Mouse (Mus musculus) G1E (cell line): ENCODE results near the gene Ski. TPM values are rescaled to one million over a fixed set of nuclear protein-coding genes. Genes with fewer than 3 reads are reported as not detected.

Source experiments
- ATAC-seq: 2 replicates; pipeline ENCODE4 v1.8.0; 2016; ENCODE audit warnings: mild to moderate bottlenecking; ENCODE audit not compliant: insufficient number of reproducible peaks, poor library complexity, low FRiP score, severe bottlenecking; ENCODE audit errors: extremely low read depth
- DNase-seq: peaks from one replicate; pipeline ENCODE4 v3.0.0; 2012; ENCODE audit warnings: low spot score
- H3K27me3 ChIP-seq: 2 replicates; pipeline ENCODE4 v1.6.1; 2012; ENCODE audit warnings: mild to moderate bottlenecking, low read length, inconsistent platforms; ENCODE audit not compliant: insufficient read depth
- H3K36me3 ChIP-seq: replicated peaks from 2 replicates; pipeline ENCODE3; 2012; ENCODE audit warnings: mild to moderate bottlenecking, inconsistent platforms
- H3K4me1 ChIP-seq: 2 replicates; pipeline ENCODE4 v1.6.1; 2012; ENCODE audit warnings: low read depth, low read length, inconsistent platforms, mixed read lengths; ENCODE audit not compliant: insufficient read depth
- H3K4me3 ChIP-seq: 2 replicates; pipeline ENCODE4 v1.5.1; 2012; ENCODE audit warnings: low read depth, mild to moderate bottlenecking, inconsistent platforms, low read length, moderate library complexity, mixed read lengths
- H3K9me3 ChIP-seq: replicated peaks from 2 replicates; pipeline ENCODE4 v1.6.1; 2012; ENCODE audit warnings: inconsistent platforms
- CTCF ChIP-seq: IDR thresholded peaks from 2 replicates; pipeline ENCODE4 v1.5.1; 2012; ENCODE audit warnings: low read depth, low read length, inconsistent platforms, mixed read lengths
- GATA1 ChIP-seq: IDR thresholded peaks from 2 replicates; pipeline ENCODE4 v1.6.1; 2012; ENCODE audit warnings: borderline replicate concordance, low read length, inconsistent platforms, mixed read lengths
- GATA2 ChIP-seq: IDR thresholded peaks from 2 replicates; pipeline ENCODE4 v1.6.1; 2012; ENCODE audit warnings: low read depth, low read length, inconsistent platforms, borderline replicate concordance
- POLR2AphosphoS5 ChIP-seq: IDR thresholded peaks from 2 replicates; pipeline ENCODE4 v1.6.1; 2012; ENCODE audit warnings: low read depth, low read length, inconsistent platforms; ENCODE audit not compliant: insufficient replicate concordance
- TAL1 ChIP-seq: conservative IDR thresholded peaks from 2 replicates; pipeline ENCODE4 v1.6.1; 2012; ENCODE audit warnings: low read depth, low read length, inconsistent platforms, mixed read lengths
- polyA plus RNA-seq: library from polyadenylated mRNA; stranded (reverse); fragments of >175 nt; gene quantifications from 2 replicates; pipeline ENCODE4 v1.2.3, GENCODE M21; 2012
- total RNA-seq, 2 experiments: library from RNA; stranded (forward) in 1 of 2; stranded (reverse) in 1 of 2; fragments of 200-1000 nt in 1 of 2; fragments of >200 nt in 1 of 2; fragmentation: Nextera tagmentation in 1 of 2; gene quantifications; 2 replicates each; pipeline ENCODE4 v1.2.3; 2014 to 2017

The Ski gene
- total and polyA plus RNA-seq, 3 experiments: 16.9 to 58.4 (median 40.7) TPM

GRCm38 (mm10) chr4:155208613-155209012 lies 13.8 kb downstream of the Ski start:
- H3K4me3 ChIP-seq: no peak overlapping the region
- ATAC-seq (no peak), DNase-seq (no peak)
- no peaks in the 10 kb centered on the region for H3K9me3 ChIP-seq
- H3K36me3 ChIP-seq: peaks cover 90% of the 10 kb centered on the region
- peaks cover 14% of the 10 kb centered on the region for H3K4me1 ChIP-seq
- TF ChIP-seq CTCF (no peak), GATA2 (no peak), TAL1 (no peak), POLR2AphosphoS5 (no peak), GATA1 (no peak)
- no peaks in the 10 kb centered on the region for H3K27me3 ChIP-seq

- ATAC-seq (no peak), DNase-seq (no peak)
- no peaks in the 10 kb centered on the region for H3K9me3 ChIP-seq
- H3K4me1 ChIP-seq: peaks cover 14% of the 10 kb centered on the region
- H3K4me3 ChIP-seq: no peak overlapping the region
- no peaks in the 10 kb centered on the region for H3K27me3 ChIP-seq
- H3K36me3 ChIP-seq: peaks cover 91% of the 10 kb centered on the region
- TF ChIP-seq GATA1 (no peak), POLR2AphosphoS5 (no peak), TAL1 (no peak), GATA2 (no peak), CTCF (no peak)
These were observed 14.6 kb downstream of the Ski start for GRCm38 (mm10) chr4:155207841-155208240.

DNA sequence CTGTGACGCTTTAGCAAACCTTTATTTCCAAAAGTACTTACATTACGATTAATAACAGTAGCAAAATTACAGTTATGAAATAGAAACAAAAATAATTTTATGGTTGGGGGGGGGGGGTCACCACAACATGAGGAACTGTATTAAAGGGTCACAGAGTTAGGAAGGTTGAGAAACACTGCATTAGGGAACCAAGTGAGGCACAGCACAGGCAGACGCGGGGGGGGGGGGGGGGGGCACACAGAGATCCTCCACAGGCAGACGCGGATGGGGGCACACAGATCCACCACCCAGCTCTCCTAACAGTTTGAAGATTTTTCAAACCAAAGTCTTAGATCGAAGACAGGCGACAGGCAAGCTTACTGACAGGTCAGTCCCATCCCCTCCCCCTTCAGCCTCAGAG lies 15.9 kb downstream of the Ski start:
- H3K4me1 ChIP-seq: peaks cover 25% of the 10 kb centered on the region
- H3K9me3 ChIP-seq: no peaks in the 10 kb centered on the region
- H3K4me3 ChIP-seq: no peak overlapping the region
- no peaks in the 10 kb centered on the region for H3K27me3 ChIP-seq
- H3K36me3 ChIP-seq: peaks cover 92% of the 10 kb centered on the region
- DNase-seq (no peak), ATAC-seq (no peak)
- TF ChIP-seq CTCF (no peak), TAL1 (no peak), GATA1 (no peak), POLR2AphosphoS5 (no peak), GATA2 (no peak)

- DNase-seq: no peak
These were observed 16.5 kb downstream of the Ski start for GRCm38 (mm10) chr4:155205919-155206318.

DNA sequence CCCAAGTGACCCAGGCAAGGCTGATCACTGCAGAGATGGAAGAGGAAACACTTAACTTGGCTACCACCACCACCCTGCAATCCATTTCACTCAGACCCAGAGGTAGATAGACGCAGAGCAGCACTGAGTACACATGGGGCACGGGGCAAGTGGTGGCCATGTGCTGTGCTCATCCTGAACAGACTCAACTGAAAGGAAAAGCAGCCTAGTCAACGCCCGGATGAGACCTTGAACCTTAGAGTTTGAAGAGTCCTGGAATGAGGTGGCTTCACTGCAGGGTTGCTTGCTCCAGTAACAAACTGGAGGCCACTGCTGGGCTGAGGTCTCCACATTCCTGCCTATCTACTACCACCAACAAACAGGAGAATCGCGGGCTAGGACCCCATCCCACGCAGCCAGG lies 20.6 kb downstream of the Ski start:
- TF ChIP-seq GATA1 (no peak), POLR2AphosphoS5 (no peak), GATA2 (no peak), TAL1 (no peak), CTCF (no peak)
- ATAC-seq (no peak), DNase-seq (no peak)
- H3K4me3 ChIP-seq: no peak overlapping the region
- no peaks in the 10 kb centered on the region for H3K9me3 ChIP-seq
- no peaks in the 10 kb centered on the region for H3K27me3 ChIP-seq
- H3K4me1 ChIP-seq: peaks cover 38% of the 10 kb centered on the region
- H3K36me3 ChIP-seq: peaks cover 71% of the 10 kb centered on the region

More at GRCm38 (mm10) chr4:155205919-155206318, 16.5 kb downstream of the Ski start:
- Histone ChIP-seq H3K36me3 (peaks cover 87% of the 10 kb centered on the region), H3K9me3 (no peaks in the 10 kb centered on the region), H3K4me1 (peaks cover 31% of the 10 kb centered on the region), H3K27me3 (no peaks in the 10 kb centered on the region), H3K4me3 (no peak overlapping the region)
- no peak for ATAC-seq
- TF ChIP-seq TAL1 (no peak), CTCF (no peak)

DNA sequence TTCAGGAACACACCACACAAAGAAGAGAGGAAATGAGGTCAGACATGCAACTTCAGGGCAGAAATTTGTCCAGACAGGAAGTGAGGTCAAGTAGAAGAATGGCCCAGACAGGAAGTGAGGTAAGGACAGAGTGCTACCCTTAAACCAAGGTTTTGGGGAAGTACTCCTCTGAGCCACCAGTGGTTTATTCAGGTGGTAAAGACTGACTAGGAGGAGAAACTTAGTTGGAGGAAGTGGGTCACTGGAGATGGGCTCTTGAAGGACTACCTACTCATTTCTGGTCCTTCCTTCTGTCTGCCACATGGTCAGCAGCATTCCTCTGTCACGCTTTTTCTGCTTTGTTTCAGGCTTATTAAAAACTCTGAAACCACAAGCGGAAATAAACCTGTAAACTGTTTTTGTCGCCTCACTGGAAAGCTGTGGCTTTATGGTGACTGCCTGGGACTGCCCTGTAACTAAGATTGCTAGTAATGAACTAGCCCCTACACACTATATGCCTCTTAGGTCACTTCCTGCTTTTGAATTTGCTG lies 21.5 kb downstream of the Ski start:
- ATAC-seq (peak; percentile 76), DNase-seq (peak; percentile 57)
- no peaks in the 10 kb centered on the region for H3K27me3 ChIP-seq
- H3K9me3 ChIP-seq: no peaks in the 10 kb centered on the region
- TF ChIP-seq GATA2 (no peak), POLR2AphosphoS5 (no peak), TAL1 (no peak), GATA1 (no peak), CTCF (no peak)
- H3K4me3 ChIP-seq: no peak overlapping the region
- peaks cover 38% of the 10 kb centered on the region for H3K4me1 ChIP-seq
- H3K36me3 ChIP-seq: peaks cover 72% of the 10 kb centered on the region
